Mouse (Mus musculus) E14TG2a.4 (cell line): ENCODE results near the gene Emilin2.

ENCODE experiments used
- CTCF ChIP-seq: conservative IDR thresholded peaks from 2 replicates; pipeline ENCODE4 v1.5.1; 2014; ENCODE audit warnings: low read length
- NANOG ChIP-seq: IDR thresholded peaks from 2 replicates; pipeline ENCODE4 v1.6.1; 2014; ENCODE audit warnings: borderline replicate concordance, low read length, mixed read lengths

DNA sequence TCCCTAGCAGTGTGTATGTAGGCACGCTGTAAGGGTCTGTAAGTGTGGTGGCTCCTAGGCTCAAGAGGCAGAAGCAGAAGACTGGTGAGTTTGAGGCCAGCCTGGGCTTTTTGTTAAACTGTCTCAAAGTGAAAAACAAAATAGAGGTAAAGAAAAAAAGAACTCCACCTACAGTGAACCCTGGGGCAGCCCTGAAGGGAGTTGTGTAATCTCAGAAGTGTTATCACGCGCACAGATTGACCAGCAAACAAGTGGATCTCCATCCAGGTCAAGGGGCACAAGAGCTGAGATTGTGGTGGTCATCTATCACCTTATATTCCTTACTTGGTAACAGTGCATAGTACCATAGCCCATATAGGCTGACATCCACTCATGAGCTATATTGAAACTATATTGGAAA, 104.5 kb downstream of the Emilin2 start:
- TF ChIP-seq CTCF (no peak), NANOG (no peak)
